Mouse (Mus musculus) hindlimb bud, embryonic 11.5 days (tissue): ENCODE measurements around the gene Eya4.

Source experiments
- DNase-seq: peaks from one replicate; pipeline ENCODE4 v3.0.0-alpha.2; 2012; ENCODE audit warnings: low read depth, low spot score; ENCODE audit errors: extremely low spot score

Gene Eya4

GRCm38 (mm10) chr10:23233425-23233824, 117.2 kb downstream of the Eya4 start:
- DNase-seq = no peak

GRCm38 (mm10) chr10:23230863-23231262, 119.7 kb downstream of the Eya4 start:
- no peak for DNase-seq

- no peak for DNase-seq
Measured at GRCm38 (mm10) chr10:23223336-23223735, 127.2 kb downstream of the Eya4 start.

- no peak for DNase-seq
Measured at GRCm38 (mm10) chr10:23220432-23220831, 130.2 kb downstream of the Eya4 start.

GRCm38 (mm10) chr10:23216815-23217214, 133.8 kb downstream of the Eya4 start:
- DNase-seq = no peak

- DNase-seq = no peak
Measured at GRCm38 (mm10) chr10:23211381-23211780, 139.2 kb downstream of the Eya4 start.

GRCm38 (mm10) chr10:23203885-23204284, 146.7 kb downstream of the Eya4 start:
- no peak for DNase-seq

- no peak for DNase-seq
Measured at GRCm38 (mm10) chr10:23203144-23203838, 147.3 kb downstream of the Eya4 start.

GRCm38 (mm10) chr10:23202591-23202990, 148.0 kb downstream of the Eya4 start:
- DNase-seq = no peak

GRCm38 (mm10) chr10:23198251-23198650, 152.3 kb downstream of the Eya4 start:
- DNase-seq = no peak

- DNase-seq = no peak
Measured at GRCm38 (mm10) chr10:23196336-23196735, 154.2 kb downstream of the Eya4 start.

GRCm38 (mm10) chr10:23195337-23195736, 155.2 kb downstream of the Eya4 start:
- DNase-seq = no peak

GRCm38 (mm10) chr10:23189836-23190235, 160.8 kb downstream of the Eya4 start:
- DNase-seq = no peak

- DNase-seq = no peak
Measured at GRCm38 (mm10) chr10:23185391-23185790, 165.2 kb downstream of the Eya4 start.

GRCm38 (mm10) chr10:23181572-23182493, 168.8 kb downstream of the Eya4 start:
- DNase-seq = no peak

- DNase-seq = no peak
Measured at GRCm38 (mm10) chr10:23179285-23179684, 171.3 kb downstream of the Eya4 start.

- DNase-seq = no peak
Measured at GRCm38 (mm10) chr10:23177347-23178046, 173.1 kb downstream of the Eya4 start.

- DNase-seq = no peak
Measured at GRCm38 (mm10) chr10:23176666-23177346, 173.8 kb downstream of the Eya4 start.

GRCm38 (mm10) chr10:23171541-23171940, 179.0 kb downstream of the Eya4 start:
- DNase-seq = no peak

GRCm38 (mm10) chr10:23165089-23165642, 185.4 kb downstream of the Eya4 start:
- DNase-seq = no peak

- no peak for DNase-seq
Measured at GRCm38 (mm10) chr10:23159844-23160243, 190.7 kb downstream of the Eya4 start.
